Mouse (Mus musculus) E14TG2a.4 (cell line): ENCODE data around the gene Asb2.

Source experiments
- H3K27me3 ChIP-seq: 2 replicates; pipeline ENCODE4 v1.6.1; 2014; ENCODE audit warnings: low read length, control low read depth; ENCODE audit not compliant: insufficient read depth
- H3K36me3 ChIP-seq: 2 replicates; pipeline ENCODE4 v1.6.1; 2014; ENCODE audit warnings: low read length, control low read depth; ENCODE audit not compliant: insufficient read depth
- H3K4me1 ChIP-seq: replicated peaks from 2 replicates; pipeline ENCODE4 v1.6.1; 2014; ENCODE audit warnings: low read depth, low read length, control low read depth
- H3K4me3 ChIP-seq: replicated peaks from 2 replicates; pipeline ENCODE4 v1.5.1; 2014; ENCODE audit warnings: mild to moderate bottlenecking, low read length
- H3K9me3 ChIP-seq: 2 replicates; pipeline ENCODE4 v1.6.1; 2014; ENCODE audit warnings: low read length, control low read depth
- CTCF ChIP-seq: conservative IDR thresholded peaks from 2 replicates; pipeline ENCODE4 v1.5.1; 2014; ENCODE audit warnings: low read length
- NANOG ChIP-seq: IDR thresholded peaks from 2 replicates; pipeline ENCODE4 v1.6.1; 2014; ENCODE audit warnings: borderline replicate concordance, low read length, mixed read lengths
- POU5F1 ChIP-seq: IDR thresholded peaks from 2 replicates; pipeline ENCODE4 v1.6.1; 2014; ENCODE audit warnings: low read length, borderline replicate concordance

Asb2 gene

GRCm38 (mm10) chr12:103310744-103311267 lies 45.0 kb downstream of the Asb2 start, which contains the start of gene Fam181a:
Gene Fam181a, plus strand, starts transcription at chr12:103310975.
- H3K4me3 ChIP-seq, result no peak within 1 kb of the TSS
- peaks cover 7% of the 10 kb centered on the region for H3K9me3 ChIP-seq
- no peak for TF ChIP-seq NANOG
- no peak for TF ChIP-seq POU5F1
- H3K27me3 ChIP-seq, result peaks cover 50% of the 10 kb centered on the region
- no peaks in the 10 kb centered on the region for H3K36me3 ChIP-seq
- peaks cover 19% of the 10 kb centered on the region for H3K4me1 ChIP-seq

DNA sequence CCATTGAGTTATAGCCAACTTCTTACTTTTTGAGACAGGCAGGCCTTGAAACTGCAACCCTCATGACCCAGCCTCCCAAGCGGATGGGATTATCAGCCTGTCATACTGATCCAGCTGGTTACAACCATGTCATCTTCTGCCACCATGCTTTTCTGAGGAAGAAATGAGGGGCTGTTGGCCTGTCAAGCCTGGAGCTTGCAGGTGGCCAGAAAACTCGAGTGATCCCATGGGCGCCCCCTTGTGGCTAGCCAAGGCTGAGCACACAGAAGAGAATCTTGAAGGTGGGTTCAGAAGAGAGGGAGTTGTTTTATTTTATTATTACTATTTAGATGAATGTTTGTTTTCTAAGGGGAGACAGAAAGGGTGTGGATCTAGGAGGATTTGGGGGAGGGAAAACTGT lies 49.1 kb downstream of the Asb2 start:
- TF ChIP-seq POU5F1 (no peak), CTCF (peak; percentile 59), NANOG (no peak)
- Histone ChIP-seq H3K36me3 (no peaks in the 10 kb centered on the region), H3K4me3 (no peak overlapping the region), H3K27me3 (peaks cover 23% of the 10 kb centered on the region), H3K4me1 (no peaks in the 10 kb centered on the region), H3K9me3 (peaks cover 7% of the 10 kb centered on the region)

DNA sequence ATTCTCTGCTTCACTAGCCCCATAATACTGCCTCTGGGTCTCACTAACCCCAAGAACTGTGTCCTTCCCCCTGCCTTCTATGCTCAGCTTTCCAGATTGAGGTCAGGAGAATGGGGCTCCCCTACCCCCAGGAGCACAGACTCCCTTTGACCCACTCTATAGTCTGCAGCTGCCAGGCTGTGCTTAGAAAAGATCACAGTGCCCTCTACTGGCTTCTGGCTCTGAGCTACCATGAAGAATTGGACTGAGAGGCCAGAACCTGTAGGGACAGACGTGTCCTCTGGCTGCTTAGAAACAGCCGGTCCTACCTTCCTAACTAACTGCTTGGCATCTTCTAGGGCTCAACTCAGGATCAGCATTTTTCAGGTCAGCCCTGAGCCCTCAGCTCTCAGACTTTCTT lies 49.6 kb downstream of the Asb2 start:
- Histone ChIP-seq H3K36me3 (no peaks in the 10 kb centered on the region), H3K4me1 (no peaks in the 10 kb centered on the region), H3K4me3 (no peak overlapping the region), H3K27me3 (peaks cover 22% of the 10 kb centered on the region), H3K9me3 (peaks cover 7% of the 10 kb centered on the region)
- no peak for TF ChIP-seq CTCF
- TF ChIP-seq POU5F1, result no peak
- no peak for TF ChIP-seq NANOG

DNA sequence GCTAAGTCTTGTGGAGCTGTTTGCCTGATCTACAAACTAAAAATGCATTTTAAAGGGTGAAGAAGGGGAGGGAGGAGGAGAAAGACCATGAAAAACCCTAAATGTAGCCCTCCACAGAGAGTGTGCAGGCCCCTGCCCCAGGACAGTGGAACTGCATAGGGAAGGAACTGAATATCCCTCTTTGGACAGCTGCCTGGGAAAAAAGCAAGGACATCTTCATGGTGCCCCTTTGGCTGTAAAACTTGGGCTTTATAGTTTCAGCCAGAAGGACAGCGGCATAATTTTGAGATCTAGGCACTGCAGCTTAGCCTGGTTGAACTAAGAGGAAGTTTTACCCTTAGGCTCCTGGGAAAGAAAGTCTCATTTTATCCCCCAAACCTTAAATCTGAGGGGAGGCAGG lies 52.8 kb downstream of the Asb2 start:
- no peaks in the 10 kb centered on the region for H3K4me1 ChIP-seq
- H3K9me3 ChIP-seq, result no peaks in the 10 kb centered on the region
- TF ChIP-seq NANOG, result no peak
- no peak for TF ChIP-seq CTCF
- TF ChIP-seq POU5F1, result no peak

GRCm38 (mm10) chr12:103301645-103302044 lies 54.2 kb downstream of the Asb2 start:
- Histone ChIP-seq H3K4me1 (peaks cover 4% of the 10 kb centered on the region; the same call in 1 of the 2 replicates), H3K36me3 (no peaks in the 10 kb centered on the region), H3K27me3 (peaks cover 27% of the 10 kb centered on the region), H3K9me3 (no peaks in the 10 kb centered on the region), H3K4me3 (no peak overlapping the region)
- TF ChIP-seq CTCF (peak; percentile 98), POU5F1 (no peak)

More for the DNA sequence above, 52.8 kb downstream of the Asb2 start:
- no peak overlapping the region for H3K4me3 ChIP-seq
- H3K27me3 ChIP-seq, result peaks cover 31% of the 10 kb centered on the region
- no peaks in the 10 kb centered on the region for H3K36me3 ChIP-seq

GRCm38 (mm10) chr12:103300493-103300892 lies 55.3 kb downstream of the Asb2 start:
- H3K4me3 ChIP-seq, result no peak overlapping the region
- no peaks in the 10 kb centered on the region for H3K9me3 ChIP-seq
- peaks cover 27% of the 10 kb centered on the region for H3K27me3 ChIP-seq
- TF ChIP-seq NANOG (no peak), POU5F1 (no peak), CTCF (no peak)
- peaks cover 12% of the 10 kb centered on the region for H3K4me1 ChIP-seq
- no peaks in the 10 kb centered on the region for H3K36me3 ChIP-seq

DNA sequence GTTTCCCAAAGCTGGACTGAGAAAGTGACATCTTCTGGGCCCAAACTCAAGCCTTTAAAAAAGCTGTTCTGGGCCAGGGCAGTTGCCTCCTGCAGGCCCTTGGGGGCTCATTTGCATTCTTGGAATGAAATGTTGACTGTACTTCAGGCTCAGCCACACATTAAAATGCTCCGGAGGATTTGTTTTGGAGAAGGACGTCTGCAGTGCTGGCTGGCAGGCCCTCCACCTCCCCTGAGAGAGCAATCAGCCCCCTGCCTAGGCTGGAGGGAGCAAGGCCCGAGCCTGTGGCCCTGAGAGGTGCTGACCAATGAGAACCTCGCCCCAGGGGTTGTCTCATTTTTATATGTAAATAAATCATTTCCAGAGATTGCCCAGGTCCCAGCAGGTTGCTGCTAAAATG lies 59.5 kb downstream of the Asb2 start:
- TF ChIP-seq NANOG, result 0 out of 2 replicates have a peak, but pooled peaks have one; percentile 7
- TF ChIP-seq CTCF, result no peak
- peaks cover 33% of the 10 kb centered on the region for H3K27me3 ChIP-seq
- no peak overlapping the region for H3K4me3 ChIP-seq
- no peaks in the 10 kb centered on the region for H3K36me3 ChIP-seq
- no peaks in the 10 kb centered on the region for H3K9me3 ChIP-seq
- peaks cover 12% of the 10 kb centered on the region for H3K4me1 ChIP-seq

- Histone ChIP-seq H3K36me3 (no peaks in the 10 kb centered on the region), H3K9me3 (no peaks in the 10 kb centered on the region), H3K4me1 (peaks cover 12% of the 10 kb centered on the region), H3K27me3 (peaks cover 16% of the 10 kb centered on the region), H3K4me3 (no peak overlapping the region)
- TF ChIP-seq CTCF, result no peak
- TF ChIP-seq POU5F1, result no peak
- TF ChIP-seq NANOG, result no peak
Measured at GRCm38 (mm10) chr12:103292366-103292765, 63.4 kb downstream of the Asb2 start.

GRCm38 (mm10) chr12:103287276-103287675 lies 68.5 kb downstream of the Asb2 start:
- Histone ChIP-seq H3K9me3 (no peaks in the 10 kb centered on the region), H3K36me3 (no peaks in the 10 kb centered on the region), H3K27me3 (peaks cover 6% of the 10 kb centered on the region), H3K4me3 (no peak overlapping the region), H3K4me1 (no peaks in the 10 kb centered on the region)
- TF ChIP-seq CTCF (no peak), POU5F1 (no peak), NANOG (no peak)
